Mouse (Mus musculus) lung, embryonic 16.5 days (tissue): Measurements from ENCODE around the gene Ncor2. TPM values are rescaled to one million over a fixed set of nuclear protein-coding genes. Genes with fewer than 3 reads are reported as not detected.

Source experiments
- ATAC-seq: fragments of 200-750 bp; cut with Nextera tagmentation; 2 replicates; pipeline ENCODE4 v1.8.0; 2017; ENCODE audit warnings: low read depth, mild to moderate bottlenecking, moderate library complexity
- H3K27ac ChIP-seq: fragments of 300-500 bp; sonication (generic); 2 replicates; pipeline ENCODE4 v1.5.1; 2014; ENCODE audit warnings: mild to moderate bottlenecking, control low read depth, low read length
- H3K27me3 ChIP-seq: fragments of 300-500 bp; sonication (generic); 2 replicates; pipeline ENCODE4 v1.6.1; 2014; ENCODE audit warnings: low read depth, low read length, mixed read lengths; ENCODE audit not compliant: control insufficient read depth, insufficient read depth
- H3K36me3 ChIP-seq: fragments of 300-500 bp; sonication (generic); 2 replicates; pipeline ENCODE4 v1.6.1; 2014; ENCODE audit warnings: low read length; ENCODE audit not compliant: control insufficient read depth, insufficient read depth
- H3K4me1 ChIP-seq: fragments of 300-500 bp; sonication (generic); replicated peaks from 2 replicates; pipeline ENCODE4 v1.6.1; 2014; ENCODE audit warnings: low read length, mixed read lengths; ENCODE audit not compliant: control insufficient read depth, insufficient read depth
- H3K4me2 ChIP-seq: fragments of 300-500 bp; sonication (generic); 2 replicates; pipeline ENCODE4 v1.6.1; 2014; ENCODE audit warnings: low read depth, low read length, control low read depth
- H3K4me3 ChIP-seq: fragments of 300-500 bp; sonication (generic); 2 replicates; pipeline ENCODE4 v1.5.1; 2014; ENCODE audit warnings: mild to moderate bottlenecking, low read length, control low read depth
- H3K9ac ChIP-seq: fragments of 300-500 bp; sonication (generic); 2 replicates; pipeline ENCODE4 v1.6.1; 2014; ENCODE audit warnings: low read length, control low read depth
- H3K9me3 ChIP-seq: fragments of 300-500 bp; sonication (generic); 2 replicates; pipeline ENCODE4 v1.6.1; 2016; ENCODE audit warnings: low read length; ENCODE audit not compliant: control insufficient read depth
- WGBS: fragments of 180-500 bp; shearing (Covaris S2); extraction: QIAGEN DNeasy Blood & Tissue Kit; methylation state at CpG from one replicate; pipeline ENCODE4 v1.1.7; 2014; 5-methylcytosine and 5-hydroxymethylcytosine counted together
- polyA plus RNA-seq: library from polyadenylated mRNA; unstranded; fragments of >200 nt; fragmentation: Nextera tagmentation; extraction: Ambion mirVana; gene quantifications from 2 replicates; pipeline ENCODE4 v1.2.1, GENCODE M21; 2015

Gene Ncor2
- polyA plus RNA-seq, 1 experiment from 2014 or later, result 20.3 TPM

- Histone ChIP-seq H3K4me2 (no peak overlapping the region), H3K27me3 (no peaks in the 10 kb centered on the region), H3K4me1 (peaks cover 32% of the 10 kb centered on the region), H3K4me3 (no peak overlapping the region), H3K9me3 (no peaks in the 10 kb centered on the region), H3K27ac (no peak overlapping the region), H3K36me3 (peaks cover 20% of the 10 kb centered on the region), H3K9ac (no peak overlapping the region)
- WGBS, result 62% methylated on average over 17 of the region's 17 CpGs
- no peak for ATAC-seq
These were observed 58.3 kb downstream of the Ncor2 start for GRCm38 (mm10) chr5:125120517-125121303.

GRCm38 (mm10) chr5:125117238-125117637 lies 61.8 kb downstream of the Ncor2 start:
- Histone ChIP-seq H3K4me2 (no peak overlapping the region), H3K4me3 (no peak overlapping the region), H3K36me3 (peaks cover 40% of the 10 kb centered on the region), H3K9me3 (no peaks in the 10 kb centered on the region), H3K27me3 (no peaks in the 10 kb centered on the region), H3K9ac (no peak overlapping the region), H3K4me1 (peaks cover 15% of the 10 kb centered on the region), H3K27ac (no peak overlapping the region)
- ATAC-seq, result no peak
- WGBS, result 84% methylated on average over 5 of the region's 5 CpGs

- no peak overlapping the region for H3K4me3 ChIP-seq
- H3K36me3 ChIP-seq, result peaks cover 43% of the 10 kb centered on the region
- H3K4me1 ChIP-seq, result peaks cover 21% of the 10 kb centered on the region
- WGBS, result 53% methylated on average over 5 of the region's 5 CpGs
- no peak overlapping the region for H3K4me2 ChIP-seq
- no peak overlapping the region for H3K9ac ChIP-seq
- ATAC-seq, result peak; percentile 87
- H3K9me3 ChIP-seq, result no peaks in the 10 kb centered on the region
- H3K27me3 ChIP-seq, result no peaks in the 10 kb centered on the region
- peak overlapping the region; percentile 54 for H3K27ac ChIP-seq
These were observed 66.0 kb downstream of the Ncor2 start for GRCm38 (mm10) chr5:125113029-125113428.

GRCm38 (mm10) chr5:125112588-125112987 lies 66.4 kb downstream of the Ncor2 start:
- 48% methylated on average over 1 of the region's 1 CpGs for WGBS
- Histone ChIP-seq H3K9ac (no peak overlapping the region), H3K4me3 (no peak overlapping the region), H3K4me2 (no peak overlapping the region), H3K36me3 (peaks cover 43% of the 10 kb centered on the region), H3K4me1 (peaks cover 21% of the 10 kb centered on the region), H3K27me3 (no peaks in the 10 kb centered on the region), H3K27ac (peak overlapping the region; percentile 54), H3K9me3 (no peaks in the 10 kb centered on the region)
- ATAC-seq, result no peak

- Histone ChIP-seq H3K9me3 (no peaks in the 10 kb centered on the region), H3K4me3 (no peak overlapping the region), H3K27me3 (no peaks in the 10 kb centered on the region), H3K9ac (no peak overlapping the region), H3K27ac (no peak overlapping the region), H3K4me2 (no peak overlapping the region), H3K4me1 (peaks cover 21% of the 10 kb centered on the region), H3K36me3 (peaks cover 40% of the 10 kb centered on the region)
- ATAC-seq, result peak; percentile 44
- WGBS, result 43% methylated on average over 6 of the region's 6 CpGs
These were observed 67.9 kb downstream of the Ncor2 start for GRCm38 (mm10) chr5:125111137-125111536.

- Histone ChIP-seq H3K9me3 (no peaks in the 10 kb centered on the region), H3K4me2 (no peak overlapping the region), H3K36me3 (peaks cover 40% of the 10 kb centered on the region), H3K4me1 (peaks cover 21% of the 10 kb centered on the region), H3K27ac (no peak overlapping the region), H3K4me3 (no peak overlapping the region), H3K9ac (no peak overlapping the region), H3K27me3 (no peaks in the 10 kb centered on the region)
- no peak for ATAC-seq
- 55% methylated on average over 3 of the region's 3 CpGs for WGBS
These were observed 68.3 kb downstream of the Ncor2 start for GRCm38 (mm10) chr5:125110722-125111121.

GRCm38 (mm10) chr5:125110196-125110595 lies 68.8 kb downstream of the Ncor2 start:
- Histone ChIP-seq H3K36me3 (peaks cover 39% of the 10 kb centered on the region), H3K4me3 (no peak overlapping the region), H3K27ac (no peak overlapping the region), H3K4me1 (peaks cover 21% of the 10 kb centered on the region), H3K27me3 (no peaks in the 10 kb centered on the region), H3K9ac (no peak overlapping the region), H3K9me3 (no peaks in the 10 kb centered on the region), H3K4me2 (no peak overlapping the region)
- WGBS, result 69% methylated on average over 8 of the region's 8 CpGs
- ATAC-seq, result no peak

GRCm38 (mm10) chr5:125107011-125107651 lies 71.9 kb downstream of the Ncor2 start:
- Histone ChIP-seq H3K4me1 (peaks cover 26% of the 10 kb centered on the region), H3K4me2 (no peak overlapping the region), H3K4me3 (no peak overlapping the region), H3K27ac (no peak overlapping the region), H3K9ac (no peak overlapping the region), H3K36me3 (peaks cover 25% of the 10 kb centered on the region), H3K27me3 (no peaks in the 10 kb centered on the region), H3K9me3 (no peaks in the 10 kb centered on the region)
- 63% methylated on average over 11 of the region's 11 CpGs for WGBS
- no peak for ATAC-seq

GRCm38 (mm10) chr5:125106191-125106590 lies 72.8 kb downstream of the Ncor2 start:
- no peaks in the 10 kb centered on the region for H3K9me3 ChIP-seq
- no peak overlapping the region for H3K27ac ChIP-seq
- no peak overlapping the region for H3K9ac ChIP-seq
- WGBS, result 68% methylated on average over 16 of the region's 16 CpGs
- no peak for ATAC-seq
- peaks cover 20% of the 10 kb centered on the region for H3K4me1 ChIP-seq
- no peak overlapping the region for H3K4me3 ChIP-seq
- no peak overlapping the region for H3K4me2 ChIP-seq
- H3K36me3 ChIP-seq, result peaks cover 35% of the 10 kb centered on the region
- no peaks in the 10 kb centered on the region for H3K27me3 ChIP-seq
